Mouse (Mus musculus) lung, embryonic 15.5 days (tissue): ENCODE measurements around the gene Ctnnd2. TPM values are rescaled to one million over a fixed set of nuclear protein-coding genes. Genes with fewer than 3 reads are reported as not detected.

ENCODE experiments used
- ATAC-seq: fragments of 200-750 bp; cut with Nextera tagmentation; 2 replicates; pipeline ENCODE4 v1.8.0; 2017; ENCODE audit warnings: moderate number of reproducible peaks, borderline replicate concordance; ENCODE audit not compliant: low FRiP score, low TSS enrichment; ENCODE audit errors: extremely low read depth
- H3K27ac ChIP-seq: fragments of 300-500 bp; sonication (generic); 2 replicates; pipeline ENCODE4 v1.5.1; 2015; ENCODE audit warnings: moderate library complexity, mild to moderate bottlenecking, inconsistent platforms
- H3K27me3 ChIP-seq: fragments of 300-500 bp; sonication (generic); 2 replicates; pipeline ENCODE4 v1.6.1; 2015; ENCODE audit warnings: inconsistent platforms
- H3K36me3 ChIP-seq: fragments of 300-500 bp; sonication (generic); 2 replicates; pipeline ENCODE4 v1.6.1; 2015; ENCODE audit warnings: inconsistent platforms
- H3K4me1 ChIP-seq: fragments of 300-500 bp; sonication (generic); 2 replicates; pipeline ENCODE4 v1.6.1; 2015; ENCODE audit warnings: inconsistent platforms
- H3K4me2 ChIP-seq: fragments of 300-500 bp; sonication (generic); 2 replicates; pipeline ENCODE4 v1.6.1; 2015; ENCODE audit warnings: inconsistent platforms, mild to moderate bottlenecking, moderate library complexity
- H3K4me3 ChIP-seq: fragments of 300-500 bp; sonication (generic); 2 replicates; pipeline ENCODE4 v1.5.1; 2015; ENCODE audit warnings: mild to moderate bottlenecking, inconsistent platforms
- H3K9ac ChIP-seq: fragments of 300-500 bp; sonication (generic); 2 replicates; pipeline ENCODE4 v1.6.1; 2015; ENCODE audit warnings: inconsistent platforms
- H3K9me3 ChIP-seq: fragments of 300-500 bp; sonication (generic); 2 replicates; pipeline ENCODE4 v1.6.1; 2016; ENCODE audit warnings: inconsistent platforms
- WGBS: fragments of 180-500 bp; shearing (Covaris S2); methylation state at CpG from one replicate; pipeline ENCODE4 v1.1.7; 2015; 5-methylcytosine and 5-hydroxymethylcytosine counted together
- polyA plus RNA-seq: library from polyadenylated mRNA; unstranded; fragments of >200 nt; fragmentation: Nextera tagmentation; extraction: Ambion mirVana; gene quantifications from 2 replicates; pipeline ENCODE4 v1.2.1, GENCODE M21; 2015

Gene Ctnnd2
- polyA plus RNA-seq, 1 experiment from 2014 or later, result 18.9 TPM

GRCm38 (mm10) chr15:30776931-30777330 lies 604.5 kb downstream of the Ctnnd2 start:
- 84% methylated on average over 7 of the region's 7 CpGs for WGBS
- Histone ChIP-seq H3K4me2 (no peak overlapping the region), H3K36me3 (no peaks in the 10 kb centered on the region), H3K27me3 (no peaks in the 10 kb centered on the region), H3K9ac (no peak overlapping the region), H3K27ac (no peak overlapping the region), H3K9me3 (no peaks in the 10 kb centered on the region), H3K4me1 (no peaks in the 10 kb centered on the region), H3K4me3 (no peak overlapping the region)
- no peak for ATAC-seq

- Histone ChIP-seq H3K36me3 (no peaks in the 10 kb centered on the region), H3K9me3 (no peaks in the 10 kb centered on the region), H3K4me2 (no peak overlapping the region), H3K4me3 (no peak overlapping the region), H3K27me3 (no peaks in the 10 kb centered on the region), H3K27ac (no peak overlapping the region), H3K9ac (no peak overlapping the region), H3K4me1 (no peaks in the 10 kb centered on the region)
- 90% methylated on average over 5 of the region's 5 CpGs for WGBS
- no peak for ATAC-seq
Measured at GRCm38 (mm10) chr15:30777801-30778200, 605.4 kb downstream of the Ctnnd2 start.

DNA sequence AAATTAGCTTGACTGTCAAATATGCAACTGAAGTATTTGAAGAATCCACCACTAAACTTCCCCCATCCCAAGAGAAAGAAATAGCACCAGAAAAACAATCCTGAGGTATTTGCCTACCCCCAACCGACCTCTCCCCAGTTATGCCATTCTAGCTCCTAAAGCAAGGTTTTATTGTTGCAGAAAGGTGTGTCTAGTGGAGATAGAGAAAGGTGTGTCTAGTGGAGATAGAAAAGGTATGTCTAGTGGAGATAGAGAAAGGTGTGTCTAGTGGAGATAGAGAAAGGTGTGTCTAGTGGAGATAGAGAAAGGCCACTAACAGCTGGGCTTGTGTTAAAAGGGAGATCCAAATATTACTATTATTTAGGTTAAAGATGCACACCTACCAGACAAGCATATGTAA lies 607.5 kb downstream of the Ctnnd2 start:
- 61% methylated on average over 1 of the region's 1 CpGs for WGBS
- no peak for ATAC-seq
- no peak overlapping the region for H3K9ac ChIP-seq

GRCm38 (mm10) chr15:30780977-30781376 lies 608.6 kb downstream of the Ctnnd2 start:
- no peak for ATAC-seq
- H3K9me3 ChIP-seq, result no peaks in the 10 kb centered on the region
- H3K27ac ChIP-seq, result no peak overlapping the region
- H3K4me1 ChIP-seq, result no peaks in the 10 kb centered on the region
- no peaks in the 10 kb centered on the region for H3K36me3 ChIP-seq
- no peak overlapping the region for H3K4me3 ChIP-seq
- H3K4me2 ChIP-seq, result no peak overlapping the region
- no peaks in the 10 kb centered on the region for H3K27me3 ChIP-seq
- no peak overlapping the region for H3K9ac ChIP-seq

More for the DNA sequence above, 607.5 kb downstream of the Ctnnd2 start:
- no peak overlapping the region for H3K27ac ChIP-seq
- H3K4me2 ChIP-seq, result no peak overlapping the region
- no peaks in the 10 kb centered on the region for H3K36me3 ChIP-seq
- H3K4me1 ChIP-seq, result no peaks in the 10 kb centered on the region
- no peaks in the 10 kb centered on the region for H3K27me3 ChIP-seq
- H3K4me3 ChIP-seq, result no peak overlapping the region
- H3K9me3 ChIP-seq, result no peaks in the 10 kb centered on the region

DNA sequence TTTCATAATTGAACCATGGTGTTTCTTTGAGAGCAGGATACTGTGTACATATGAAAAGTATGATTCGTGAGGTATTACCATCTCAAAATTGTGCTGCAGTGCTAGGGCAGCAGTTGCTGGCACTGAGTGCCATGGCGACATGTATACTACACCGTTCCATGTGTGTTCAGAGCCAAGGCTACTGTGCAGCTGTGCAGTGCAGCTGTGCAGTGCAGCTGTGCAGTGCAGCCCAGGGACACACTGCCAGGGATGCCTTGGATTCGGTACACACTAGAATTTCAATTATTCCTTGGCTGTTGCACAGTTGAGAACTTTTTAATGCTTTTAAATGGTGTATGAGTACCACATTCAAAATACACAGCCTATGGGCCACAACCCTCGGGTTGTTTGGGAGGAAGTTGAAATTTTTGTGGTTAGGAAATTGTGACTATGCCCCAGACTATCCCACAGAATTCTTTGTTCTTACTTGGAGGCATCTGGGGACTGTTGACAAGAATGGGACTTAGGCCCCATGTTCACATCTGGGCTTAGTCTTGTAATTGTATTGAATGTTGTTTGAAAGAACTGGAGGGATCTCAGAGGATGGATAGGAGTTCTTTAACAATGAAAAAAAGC lies 613.4 kb downstream of the Ctnnd2 start:
- no peak overlapping the region for H3K27ac ChIP-seq
- no peaks in the 10 kb centered on the region for H3K36me3 ChIP-seq
- H3K9me3 ChIP-seq, result no peaks in the 10 kb centered on the region
- H3K4me2 ChIP-seq, result no peak overlapping the region
- no peak overlapping the region for H3K4me3 ChIP-seq
- no peaks in the 10 kb centered on the region for H3K27me3 ChIP-seq
- ATAC-seq, result no peak
- no peak overlapping the region for H3K9ac ChIP-seq
- H3K4me1 ChIP-seq, result no peaks in the 10 kb centered on the region
- 78% methylated on average over 5 of the region's 5 CpGs for WGBS

DNA sequence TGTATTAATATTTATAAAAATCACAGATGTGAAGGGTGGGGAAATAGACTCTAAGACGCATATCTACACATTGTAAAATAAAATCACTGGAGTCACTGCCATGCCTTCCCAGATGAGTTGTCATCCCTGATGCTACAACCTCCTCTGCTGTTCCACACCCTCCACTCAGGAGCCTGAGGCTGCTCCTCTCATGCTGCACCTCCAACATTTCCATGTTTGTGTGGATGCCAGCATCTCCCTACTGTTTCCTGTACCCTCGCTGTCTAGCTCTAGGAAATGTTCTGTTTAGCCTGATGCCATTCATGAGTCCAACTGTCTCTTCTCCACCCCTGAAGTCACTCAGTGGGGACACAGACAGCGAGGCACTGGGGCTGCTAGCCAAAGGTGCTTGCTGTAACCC lies 620.9 kb downstream of the Ctnnd2 start:
- no peak overlapping the region for H3K27ac ChIP-seq
- H3K9ac ChIP-seq, result no peak overlapping the region
- H3K36me3 ChIP-seq, result no peaks in the 10 kb centered on the region
- no peak overlapping the region for H3K4me2 ChIP-seq
- no peaks in the 10 kb centered on the region for H3K9me3 ChIP-seq
- 68% methylated on average over 3 of the region's 3 CpGs for WGBS
- H3K4me1 ChIP-seq, result no peaks in the 10 kb centered on the region
- no peak overlapping the region for H3K4me3 ChIP-seq
- no peaks in the 10 kb centered on the region for H3K27me3 ChIP-seq
- no peak for ATAC-seq

DNA sequence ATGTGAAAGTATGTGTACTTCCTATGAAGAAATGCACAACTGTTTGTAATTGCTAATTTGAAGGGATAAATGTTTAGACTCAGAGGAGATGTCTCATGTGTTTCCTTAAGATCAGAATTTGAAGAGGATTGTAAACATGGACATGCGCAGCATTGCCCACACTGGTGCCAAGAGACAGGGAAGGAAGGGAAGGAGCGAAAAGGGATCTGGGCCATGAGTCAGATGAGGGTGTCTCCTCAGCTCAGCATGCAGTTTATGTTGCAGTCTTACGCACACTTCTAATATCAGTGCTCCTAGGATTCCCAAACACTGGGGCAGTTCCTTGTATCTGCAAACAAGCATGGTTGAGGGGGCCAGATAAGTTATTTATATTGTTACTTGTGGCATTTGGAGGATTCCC lies 623.3 kb downstream of the Ctnnd2 start:
- H3K9me3 ChIP-seq, result no peaks in the 10 kb centered on the region
- H3K36me3 ChIP-seq, result no peaks in the 10 kb centered on the region
- no peak overlapping the region for H3K4me2 ChIP-seq
- no peaks in the 10 kb centered on the region for H3K27me3 ChIP-seq
- ATAC-seq, result no peak
- whole genome bisulfite sequencing, result 77% methylated on average over 3 of the region's 3 CpGs
- H3K27ac ChIP-seq, result no peak overlapping the region
- no peak overlapping the region for H3K4me3 ChIP-seq
- no peak overlapping the region for H3K9ac ChIP-seq
- H3K4me1 ChIP-seq, result no peaks in the 10 kb centered on the region

GRCm38 (mm10) chr15:30827424-30828263 lies 655.3 kb downstream of the Ctnnd2 start:
- Histone ChIP-seq H3K27ac (no peak overlapping the region), H3K36me3 (no peaks in the 10 kb centered on the region), H3K4me2 (no peak overlapping the region), H3K4me3 (no peak overlapping the region), H3K9ac (no peak overlapping the region), H3K27me3 (no peaks in the 10 kb centered on the region), H3K9me3 (no peaks in the 10 kb centered on the region), H3K4me1 (no peaks in the 10 kb centered on the region)
- ATAC-seq, result no peak
- 77% methylated on average over 17 of the region's 17 CpGs for WGBS

DNA sequence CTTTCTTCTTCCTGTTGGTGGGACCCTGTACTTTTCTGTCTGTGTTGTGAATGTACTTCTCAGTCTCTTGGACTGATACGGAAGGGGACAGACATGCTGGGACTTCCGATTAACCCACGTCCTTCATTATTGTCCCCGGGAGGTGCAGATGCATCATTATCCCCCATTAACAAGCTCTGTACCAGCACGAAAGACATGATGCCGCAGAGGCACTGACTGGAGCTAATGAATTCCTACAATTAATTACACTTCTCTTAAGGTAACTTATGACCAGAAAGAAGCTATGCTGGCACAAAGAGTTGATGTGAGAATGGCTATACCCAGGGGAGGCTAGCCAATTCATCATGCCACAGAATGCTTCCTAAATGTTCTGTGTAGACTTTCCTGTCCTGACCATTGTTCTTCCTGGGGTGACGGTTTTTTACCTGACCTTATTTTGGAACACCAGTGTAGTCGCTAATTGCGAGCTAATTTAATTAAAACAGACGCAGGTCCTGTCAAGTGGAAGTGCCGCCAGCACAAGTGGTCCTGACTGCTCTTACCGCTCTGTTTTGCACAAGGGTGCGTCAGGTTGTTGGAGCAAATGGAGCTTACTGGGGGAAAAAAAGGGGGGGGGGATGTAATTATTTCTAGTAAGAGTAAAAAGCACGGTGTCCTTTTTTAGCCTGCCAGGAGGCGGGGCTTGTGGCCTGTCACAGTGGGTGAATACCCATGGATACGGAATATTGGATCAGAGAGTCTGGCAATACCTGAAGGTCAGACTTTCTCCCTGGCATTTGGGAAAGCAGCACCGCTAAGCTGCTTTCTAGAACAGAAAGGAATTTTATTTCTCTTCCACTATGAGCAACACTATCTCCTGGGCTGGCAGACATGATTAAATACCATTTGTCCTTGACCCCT lies 685.1 kb downstream of the Ctnnd2 start:
- Histone ChIP-seq H3K36me3 (no peaks in the 10 kb centered on the region), H3K4me1 (no peaks in the 10 kb centered on the region), H3K27me3 (no peaks in the 10 kb centered on the region), H3K9me3 (no peaks in the 10 kb centered on the region), H3K4me2 (no peak overlapping the region), H3K9ac (no peak overlapping the region), H3K27ac (no peak overlapping the region), H3K4me3 (no peak overlapping the region)
- WGBS, result 81% methylated on average over 17 of the region's 17 CpGs
- ATAC-seq, result no peak

DNA sequence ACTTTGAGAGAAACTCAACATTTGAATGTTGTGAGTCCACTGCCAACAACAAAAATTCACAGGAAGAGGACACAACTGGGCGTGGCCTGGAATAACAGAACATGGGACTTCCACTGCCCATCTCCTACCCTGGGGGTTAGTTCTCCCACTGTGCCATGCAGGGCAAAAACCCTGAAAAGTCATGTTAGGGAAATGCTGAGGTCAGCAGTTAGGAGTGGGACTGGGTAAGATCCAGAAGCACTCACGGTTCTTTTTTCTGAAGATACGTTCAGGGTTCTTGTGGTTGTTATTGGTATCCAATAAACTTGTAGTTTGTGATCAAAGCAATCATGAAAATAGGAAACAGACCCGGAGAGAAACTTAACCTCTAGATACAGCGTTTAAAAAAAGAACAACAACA lies 695.0 kb downstream of the Ctnnd2 start:
- H3K9me3 ChIP-seq, result no peaks in the 10 kb centered on the region
- H3K4me2 ChIP-seq, result no peak overlapping the region
- 80% methylated on average over 5 of the region's 5 CpGs for WGBS
- H3K4me1 ChIP-seq, result no peaks in the 10 kb centered on the region
- H3K27ac ChIP-seq, result no peak overlapping the region
- no peaks in the 10 kb centered on the region for H3K27me3 ChIP-seq
- no peak overlapping the region for H3K4me3 ChIP-seq
- H3K9ac ChIP-seq, result no peak overlapping the region
- no peaks in the 10 kb centered on the region for H3K36me3 ChIP-seq
- no peak for ATAC-seq

- H3K4me1 ChIP-seq, result no peaks in the 10 kb centered on the region
- no peak overlapping the region for H3K4me3 ChIP-seq
- 82% methylated on average over 12 of the region's 12 CpGs for WGBS
- no peaks in the 10 kb centered on the region for H3K27me3 ChIP-seq
- no peak overlapping the region for H3K4me2 ChIP-seq
- no peaks in the 10 kb centered on the region for H3K9me3 ChIP-seq
- no peak overlapping the region for H3K9ac ChIP-seq
- no peak overlapping the region for H3K27ac ChIP-seq
- ATAC-seq, result no peak
- no peaks in the 10 kb centered on the region for H3K36me3 ChIP-seq
Measured at GRCm38 (mm10) chr15:30869673-30870512, 697.5 kb downstream of the Ctnnd2 start.
